Mouse (Mus musculus): ENCODE results near the gene Eloa. TPM values are rescaled to one million over a fixed set of nuclear protein-coding genes. Genes with fewer than 3 reads are reported as not detected.
A peak's percentile ranks its signal among the peaks of the same experiment; 100 is the strongest.
"Not testable (repeated sequence)": the region's sequence is repeated elsewhere in the genome, so short reads cannot be mapped to it uniquely, and the experiment has no call there.

Eloa gene
- total RNA-seq, 2 experiments from 2014 or later = 27.3 to 28.5 TPM

DNA sequence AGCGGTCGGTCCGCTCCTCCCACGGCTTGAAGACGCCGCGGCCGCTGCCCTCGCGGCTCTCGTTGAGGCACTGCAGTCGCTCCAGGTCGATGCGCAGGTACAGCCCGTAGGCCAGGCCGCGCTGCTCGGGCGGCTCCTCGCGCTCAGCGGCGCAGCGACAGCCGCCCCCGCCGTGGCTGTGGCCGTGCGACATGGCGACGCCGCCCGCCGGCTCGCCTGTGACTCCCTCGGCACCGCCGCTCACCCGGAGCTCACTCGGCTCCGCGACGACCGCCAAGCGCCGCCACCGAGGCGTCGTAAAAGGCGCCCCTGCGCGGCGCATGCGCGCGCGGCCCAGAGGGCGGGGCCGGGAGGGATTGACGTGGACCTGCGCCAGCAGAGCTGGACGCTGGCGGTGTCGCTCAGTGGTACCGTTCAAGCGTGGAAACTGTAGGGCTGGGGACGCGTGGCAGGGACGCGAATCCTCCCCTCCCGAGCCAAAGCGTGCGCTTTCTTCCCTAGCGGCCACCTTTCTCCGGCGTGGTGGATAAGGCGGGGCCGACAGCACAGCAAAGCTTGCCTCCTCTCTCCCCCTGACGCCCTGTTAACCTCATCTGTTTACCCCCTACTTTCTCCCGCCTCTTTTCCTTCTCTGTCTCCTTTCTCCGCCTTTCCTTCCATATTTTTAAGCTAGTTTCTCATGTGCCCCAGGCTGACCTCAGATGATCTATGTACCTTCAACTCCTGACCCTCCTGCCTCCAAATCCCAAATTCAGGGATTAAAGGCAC, 34.4 kb downstream of the Eloa start, which contains the start of gene Pithd1:
Gene Pithd1 (minus strand): TSS at position 322 of the 768 bp plus-strand sequence.
- DNase-seq (ENCODE audit: low spot score in 2 of 2) = peak; percentile 90
- TF ChIP-seq CTCF (conservative IDR thresholded peaks at IDR 0.05) = peak; percentile 56
- H3K4me3 ChIP-seq = peak within 1 kb of the TSS; percentile 77
- H3K27ac ChIP-seq = peak within 1 kb of the TSS; percentile 96

DNA sequence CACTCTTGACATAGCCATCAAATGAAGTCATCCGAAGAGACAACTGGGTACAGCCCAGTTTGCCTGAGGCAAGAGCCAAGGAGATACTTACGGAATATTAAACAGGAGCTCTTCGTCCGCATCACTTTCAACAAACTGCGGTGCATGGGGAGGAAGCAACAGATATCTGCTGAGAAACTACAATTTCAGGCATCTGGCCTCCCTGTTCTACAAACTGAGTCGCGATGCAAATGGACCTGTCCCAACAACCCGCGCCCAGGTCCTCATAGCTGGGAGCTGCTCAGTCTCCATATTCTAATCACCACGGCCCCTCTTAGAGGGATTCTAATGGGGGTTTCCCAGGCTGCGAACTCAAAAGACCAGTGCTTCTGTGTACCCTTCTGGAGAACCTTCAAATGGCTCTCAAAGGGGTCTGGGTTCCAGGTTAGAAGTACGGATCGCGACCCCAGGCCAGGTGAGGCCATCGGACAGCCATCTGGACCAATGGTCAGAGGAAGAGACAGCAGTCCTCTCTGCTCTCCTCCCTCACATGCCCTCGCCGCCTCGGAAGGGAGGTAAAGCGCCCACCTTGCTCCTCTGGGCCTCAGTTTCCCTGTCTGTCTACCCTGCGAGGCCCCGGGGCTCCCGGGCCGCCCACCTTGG, 35.1 kb downstream of the Eloa start:
- peak overlapping the region; percentile 96 for H3K27ac ChIP-seq
- H3K4me3 ChIP-seq = peak overlapping the region; percentile 77
- no peak for DNase-seq (ENCODE audit: low spot score in 2 of 2)
- TF ChIP-seq CTCF (conservative IDR thresholded peaks at IDR 0.05) = no peak

DNA sequence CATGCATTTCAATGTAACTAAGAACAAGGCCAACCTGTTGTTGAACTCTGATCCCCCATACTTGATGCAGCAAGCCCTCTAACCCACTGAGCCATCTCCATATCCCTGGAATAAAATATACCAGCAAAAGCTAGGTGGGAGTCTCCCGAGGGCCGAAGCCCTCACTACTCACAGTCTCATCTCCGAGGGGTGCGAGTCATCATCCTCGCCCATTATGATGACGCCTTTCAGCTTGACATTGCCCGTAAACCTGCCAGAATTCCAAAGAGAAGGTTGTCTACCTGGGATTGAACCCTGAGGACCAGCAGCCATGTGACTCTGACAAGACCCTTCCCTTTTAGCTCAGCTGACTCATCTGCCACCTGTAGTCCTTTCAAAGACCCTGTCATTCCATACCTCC, 35.8 kb downstream of the Eloa start:
- H3K27ac ChIP-seq = no peak overlapping the region; the same call in 1 of the 2 replicates
- DNase-seq (ENCODE audit: low spot score in 2 of 2) = no peak
- no peak for TF ChIP-seq CTCF (conservative IDR thresholded peaks at IDR 0.05)

DNA sequence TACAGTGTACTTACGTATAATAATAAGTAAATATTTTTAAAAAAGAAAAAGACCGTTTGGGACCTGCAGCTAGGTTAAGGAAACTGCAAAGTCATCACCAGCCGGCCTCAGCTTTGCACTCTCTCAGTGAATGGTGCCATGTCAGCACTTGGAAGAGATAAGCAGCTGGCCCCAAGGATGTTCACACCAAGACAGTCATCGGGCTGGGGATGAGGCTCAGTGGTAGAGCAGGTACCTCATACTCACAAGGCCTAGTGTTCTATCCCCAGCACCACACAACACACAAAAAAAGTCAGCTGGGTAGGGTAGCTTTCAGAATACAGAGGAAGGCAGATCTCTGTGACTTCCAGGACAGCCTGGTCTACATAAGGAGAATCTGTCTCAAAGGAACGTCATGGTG, 36.4 kb downstream of the Eloa start:
- Histone ChIP-seq H3K27ac (no peak overlapping the region), H3K4me3 (no peak overlapping the region)
- no peak for TF ChIP-seq CTCF (conservative IDR thresholded peaks at IDR 0.05)
- no peak for DNase-seq (ENCODE audit: low spot score in 2 of 2)

More for the DNA sequence above, 35.8 kb downstream of the Eloa start:
- H3K4me3 ChIP-seq = peak overlapping the region; percentile 77

DNA sequence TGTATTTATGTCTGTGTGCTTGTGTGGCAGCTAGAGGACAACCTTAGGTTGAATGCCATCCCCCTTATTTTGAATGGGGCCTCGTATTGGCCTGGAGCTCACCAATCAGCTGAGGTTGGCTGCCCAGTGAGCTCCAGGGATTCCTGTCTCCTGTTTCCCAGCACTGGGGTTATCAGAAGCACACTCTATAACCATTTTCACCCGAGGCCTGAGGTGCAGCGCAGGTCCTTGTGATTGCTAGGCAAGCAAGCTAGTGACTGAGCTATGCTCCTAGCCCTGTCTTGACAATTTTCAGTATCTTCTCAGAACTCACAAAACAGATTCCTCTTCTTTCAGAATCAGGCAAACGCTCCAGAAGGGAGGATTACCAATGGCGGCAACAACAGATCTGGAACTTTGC, 37.0 kb downstream of the Eloa start:
- Histone ChIP-seq H3K27ac (no peak overlapping the region), H3K4me3 (no peak overlapping the region)
- DNase-seq (ENCODE audit: low spot score in 2 of 2) = no peak
- TF ChIP-seq CTCF (conservative IDR thresholded peaks at IDR 0.05) = no peak

DNA sequence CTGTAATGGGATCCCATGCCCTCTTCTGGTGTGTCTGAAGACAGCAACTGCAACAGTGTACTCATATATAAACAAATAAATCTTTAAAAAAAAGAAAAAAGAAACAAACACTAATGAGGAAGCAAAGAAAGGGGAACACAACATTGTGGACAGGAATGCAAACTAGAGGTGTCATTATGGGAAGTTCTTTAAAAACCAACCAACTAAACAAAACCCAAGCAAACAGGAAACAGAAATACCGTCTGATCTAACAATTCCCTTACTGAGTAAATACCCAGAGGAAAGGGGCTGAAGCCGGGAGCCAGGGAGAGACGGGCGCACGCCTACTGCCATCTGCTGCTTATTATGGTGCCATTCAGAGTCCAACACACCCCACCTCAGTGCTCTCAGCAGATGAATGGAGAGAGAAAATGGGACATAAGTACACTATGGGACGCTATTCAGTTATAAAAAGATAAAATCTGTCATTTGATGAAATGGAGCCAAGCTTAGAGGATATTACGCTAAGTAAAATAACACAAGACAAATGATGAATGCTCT, 40.0 kb downstream of the Eloa start:
- H3K27ac ChIP-seq = peak overlapping the region; percentile 61; the same call in 1 of the 2 replicates
- no peak; the same call in 1 of the 2 replicates for TF ChIP-seq CTCF (conservative IDR thresholded peaks at IDR 0.05)
- H3K4me3 ChIP-seq = no peak overlapping the region
- DNase-seq (ENCODE audit: low spot score in 2 of 2) = peak; percentile 77 to 92

DNA sequence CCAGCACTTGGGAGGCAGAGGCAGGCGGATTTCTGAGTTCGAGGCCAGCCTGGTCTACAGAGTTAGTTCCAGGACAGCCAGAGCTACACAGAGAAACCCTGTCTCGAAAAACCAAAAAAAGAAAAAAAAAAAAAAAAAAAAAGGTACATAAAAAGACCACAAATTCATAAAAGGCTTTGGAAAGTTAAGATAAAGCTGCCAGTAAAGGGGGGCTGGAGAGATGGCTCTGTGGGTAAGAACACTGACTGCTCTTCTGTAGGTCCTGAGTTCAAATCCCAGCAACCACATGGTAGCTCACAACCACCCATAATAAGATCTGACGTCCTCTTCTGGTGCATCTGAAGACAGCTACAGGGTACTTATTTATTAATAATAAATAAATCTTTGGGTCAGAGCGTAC, 41.3 kb downstream of the Eloa start:
- DNase-seq (ENCODE audit: low spot score in 2 of 2); H3K4me3 ChIP-seq; H3K27ac ChIP-seq: not testable (repeated sequence)

DNA sequence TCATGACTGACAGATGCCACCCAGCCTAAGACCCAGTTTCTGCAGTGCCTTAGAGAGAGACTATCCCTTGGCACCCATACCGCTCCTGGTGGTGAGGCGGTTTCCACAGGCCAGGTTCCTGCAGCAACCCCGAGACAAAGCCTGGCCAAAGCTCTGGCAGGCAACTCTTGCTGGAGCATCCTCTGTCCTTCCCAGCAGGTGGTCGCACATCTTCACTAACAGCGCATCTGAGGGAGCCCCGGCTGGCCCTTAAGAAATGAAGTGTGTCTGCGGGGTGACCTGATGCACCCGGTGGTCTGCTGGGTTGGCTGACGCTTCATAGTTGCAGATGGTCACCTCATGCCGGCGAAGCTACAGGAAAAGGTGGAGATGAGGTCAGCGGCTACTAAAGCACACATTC, 45.4 kb downstream of the Eloa start:
- DNase-seq (ENCODE audit: low spot score in 2 of 2) = no peak
- H3K4me3 ChIP-seq = no peak overlapping the region
- H3K27ac ChIP-seq = no peak overlapping the region
- TF ChIP-seq CTCF (conservative IDR thresholded peaks at IDR 0.05) = no peak

DNA sequence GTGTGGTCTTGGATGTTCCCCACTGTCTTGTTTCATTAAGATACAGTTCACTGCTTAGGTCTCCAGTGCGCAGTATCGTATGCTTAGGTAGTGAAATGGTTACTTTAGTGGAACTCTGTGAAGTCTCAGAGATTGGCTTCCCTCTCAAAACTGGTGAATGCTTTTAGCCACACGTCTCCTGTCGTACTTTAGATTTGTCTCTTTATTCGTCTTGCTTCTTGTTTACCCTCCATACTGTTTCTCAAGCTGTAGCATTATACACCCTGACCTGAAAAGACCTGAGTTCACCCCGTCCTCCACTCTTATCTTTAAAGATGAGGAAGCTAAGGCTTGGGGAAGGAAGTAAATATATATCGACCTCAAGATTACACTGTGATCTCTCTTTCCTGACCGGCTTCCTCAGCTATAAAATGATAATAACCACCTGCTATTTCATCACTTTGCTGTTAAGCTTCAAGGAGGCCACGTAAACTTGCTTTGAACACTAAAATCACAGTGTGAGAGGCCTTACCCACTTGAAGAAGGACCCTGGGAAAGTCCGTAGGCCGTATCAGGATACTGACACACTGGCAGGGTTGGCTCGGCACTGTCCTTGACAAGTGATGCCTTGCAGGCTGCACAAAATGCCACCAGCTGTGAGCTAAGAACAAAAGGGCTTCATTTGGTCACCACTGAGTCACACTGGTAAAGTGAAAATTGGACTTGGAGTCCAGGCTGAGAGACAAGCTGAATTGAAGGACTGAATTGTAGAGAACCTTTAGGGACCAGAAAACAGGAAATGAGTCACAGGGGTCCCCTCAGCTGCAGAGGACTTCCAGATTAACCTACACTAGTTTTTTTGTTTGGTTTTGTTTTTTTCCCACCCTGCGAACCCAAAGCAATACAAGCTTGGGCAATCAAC, 48.4 kb downstream of the Eloa start:
- TF ChIP-seq CTCF (conservative IDR thresholded peaks at IDR 0.05) = no peak
- DNase-seq (ENCODE audit: low spot score in 2 of 2) = no peak
- peak overlapping the region; percentile 96 for H3K27ac ChIP-seq
- peak overlapping the region; percentile 99 for H3K4me3 ChIP-seq

DNA sequence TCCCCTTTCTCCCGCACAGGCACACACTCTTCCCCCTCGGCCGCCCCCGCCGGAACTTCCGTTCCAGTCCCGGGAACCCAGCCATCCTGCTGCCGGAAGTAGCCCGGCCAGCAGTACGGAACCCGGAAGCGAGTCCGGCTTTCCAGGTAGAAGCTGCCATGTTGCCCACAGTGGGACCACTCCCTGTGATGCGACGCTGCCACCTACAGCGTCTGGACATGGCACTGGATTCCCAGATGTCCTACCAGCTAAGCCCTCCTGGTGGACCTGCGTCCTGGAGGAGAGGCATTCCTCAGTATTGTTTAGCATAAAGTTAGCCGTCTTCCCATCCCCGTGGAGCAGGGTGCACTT, 49.0 kb downstream of the Eloa start, which contains the start of gene Lypla2:
Gene Lypla2 (minus strand): TSS at position 71 of the 351 bp plus-strand sequence.
- peak; percentile 29; the same call in 1 of the 2 replicates for TF ChIP-seq CTCF (conservative IDR thresholded peaks at IDR 0.05)
- Histone ChIP-seq H3K27ac (peak within 1 kb of the TSS; percentile 96), H3K4me3 (peak within 1 kb of the TSS; percentile 99)
- peak; percentile 88 to 91 for DNase-seq (ENCODE audit: low spot score in 2 of 2)

DNA sequence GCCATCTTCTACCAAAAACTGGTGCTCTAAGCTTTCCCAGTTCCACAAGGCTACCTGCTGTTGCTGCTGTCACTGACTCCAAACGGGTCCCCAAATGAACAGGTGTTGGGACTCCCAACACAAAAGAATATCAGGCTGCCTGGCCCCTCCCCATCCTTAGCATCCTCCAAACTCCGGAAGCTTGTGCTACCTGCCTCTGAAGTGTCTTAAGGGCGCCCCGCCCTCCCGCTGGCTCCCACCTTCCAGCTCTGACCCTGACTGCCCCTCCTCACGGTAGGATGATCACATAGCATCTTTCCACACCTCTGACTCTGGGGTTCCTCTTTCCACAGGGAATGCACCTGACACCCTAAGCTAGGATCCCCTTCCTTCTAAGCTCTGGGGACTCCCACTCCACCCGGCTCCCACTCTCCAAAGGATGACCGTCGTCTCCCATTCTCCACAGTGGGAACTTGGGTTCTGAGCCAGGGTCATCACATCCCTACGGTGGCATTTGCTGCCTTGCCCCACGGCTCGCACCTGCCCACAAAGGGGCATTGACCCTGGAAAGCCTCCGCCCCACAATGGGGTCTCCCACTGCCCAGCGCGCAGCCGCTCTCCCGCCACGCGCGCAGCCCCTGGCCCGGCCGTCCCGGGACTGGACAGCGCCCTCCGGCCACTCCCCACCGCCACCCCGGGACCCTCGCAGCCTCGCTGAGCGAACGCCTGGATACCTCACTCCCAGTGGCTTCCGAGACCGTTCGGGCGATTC, 49.6 kb downstream of the Eloa start:
- Histone ChIP-seq H3K4me3 (peak overlapping the region; percentile 99), H3K27ac (peak overlapping the region; percentile 96)
- no peak for TF ChIP-seq CTCF (conservative IDR thresholded peaks at IDR 0.05)
- no peak for DNase-seq (ENCODE audit: low spot score in 2 of 2)

DNA sequence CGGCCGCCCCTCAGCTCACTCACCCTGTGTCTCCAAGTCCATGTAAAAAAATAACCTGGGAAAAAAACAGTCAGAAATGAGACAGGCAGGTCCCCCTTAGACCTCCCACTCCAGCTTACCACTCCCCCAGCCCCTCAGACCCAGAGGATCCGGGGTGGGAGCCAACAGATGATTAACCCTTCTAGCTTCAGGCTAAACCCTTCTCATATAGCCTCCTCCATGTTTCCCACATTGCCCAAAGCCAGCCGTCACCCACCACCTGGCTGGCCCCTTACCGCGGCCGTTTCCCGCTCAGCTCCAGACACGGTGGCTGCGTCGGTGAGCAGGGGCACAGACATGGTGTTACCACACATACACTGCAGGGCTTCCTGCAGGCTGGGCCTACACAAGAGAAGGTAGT, 51.0 kb downstream of the Eloa start:
- DNase-seq (ENCODE audit: low spot score in 2 of 2) = no peak
- TF ChIP-seq CTCF (conservative IDR thresholded peaks at IDR 0.05) = no peak
- Histone ChIP-seq H3K27ac (peak overlapping the region; percentile 25; the same call in 1 of the 2 replicates), H3K4me3 (no peak overlapping the region)

All from layer of hippocampus, adult 2 months (tissue).